Mouse (Mus musculus) E14TG2a.4 (cell line): Measurements from ENCODE around the gene Abca7.

Source experiments
- H3K27me3 ChIP-seq: 2 replicates; pipeline ENCODE4 v1.6.1; 2014; ENCODE audit warnings: low read length, control low read depth; ENCODE audit not compliant: insufficient read depth
- H3K36me3 ChIP-seq: 2 replicates; pipeline ENCODE4 v1.6.1; 2014; ENCODE audit warnings: low read length, control low read depth; ENCODE audit not compliant: insufficient read depth
- H3K4me1 ChIP-seq: replicated peaks from 2 replicates; pipeline ENCODE4 v1.6.1; 2014; ENCODE audit warnings: low read depth, low read length, control low read depth
- H3K4me3 ChIP-seq: replicated peaks from 2 replicates; pipeline ENCODE4 v1.5.1; 2014; ENCODE audit warnings: mild to moderate bottlenecking, low read length
- H3K9me3 ChIP-seq: 2 replicates; pipeline ENCODE4 v1.6.1; 2014; ENCODE audit warnings: low read length, control low read depth
- CTCF ChIP-seq: conservative IDR thresholded peaks from 2 replicates; pipeline ENCODE4 v1.5.1; 2014; ENCODE audit warnings: low read length
- NANOG ChIP-seq: IDR thresholded peaks from 2 replicates; pipeline ENCODE4 v1.6.1; 2014; ENCODE audit warnings: borderline replicate concordance, low read length, mixed read lengths
- POU5F1 ChIP-seq: IDR thresholded peaks from 2 replicates; pipeline ENCODE4 v1.6.1; 2014; ENCODE audit warnings: low read length, borderline replicate concordance

The Abca7 gene

DNA sequence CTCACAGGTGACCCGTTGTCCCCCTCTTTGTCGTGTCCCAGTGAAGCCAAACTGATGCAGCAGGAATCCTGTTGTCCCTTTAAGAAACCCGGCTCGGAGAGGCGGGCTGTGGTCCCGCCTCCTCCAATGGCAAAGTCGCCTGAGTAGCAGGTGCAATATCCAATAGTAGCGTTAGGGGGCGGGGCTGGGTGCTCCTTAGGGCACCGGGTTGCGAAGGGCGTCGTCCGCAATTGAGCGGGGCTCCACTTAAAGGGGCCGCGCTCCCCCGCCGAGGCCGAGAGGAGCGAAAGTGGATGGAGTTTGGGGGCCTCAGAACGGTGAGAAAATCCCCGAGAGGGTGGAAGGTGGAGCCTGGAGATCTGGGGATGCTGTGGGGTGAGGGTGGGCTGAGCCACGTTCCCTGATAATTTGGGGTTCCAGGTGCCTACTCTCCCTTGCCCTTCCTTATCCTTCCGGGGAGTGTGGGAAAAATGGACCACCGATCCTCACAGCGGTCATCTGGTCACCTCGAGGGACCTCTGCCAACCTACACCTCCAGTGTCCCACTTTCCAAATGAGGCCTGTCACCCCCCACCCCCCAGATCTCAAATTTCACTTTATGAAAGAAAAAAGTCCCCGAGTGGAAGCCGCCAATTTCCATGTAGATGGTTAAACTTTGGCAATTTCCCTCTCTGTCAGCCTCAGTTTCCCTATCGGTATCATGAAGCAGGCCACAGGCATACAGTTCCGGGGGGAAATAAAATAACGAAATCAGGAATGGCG is at the start of gene Abca7:
Gene Abca7, plus strand, starts transcription at position 223 of the 762 bp plus-strand sequence.
- H3K4me1 ChIP-seq = peaks cover 55% of the 10 kb centered on the region

DNA sequence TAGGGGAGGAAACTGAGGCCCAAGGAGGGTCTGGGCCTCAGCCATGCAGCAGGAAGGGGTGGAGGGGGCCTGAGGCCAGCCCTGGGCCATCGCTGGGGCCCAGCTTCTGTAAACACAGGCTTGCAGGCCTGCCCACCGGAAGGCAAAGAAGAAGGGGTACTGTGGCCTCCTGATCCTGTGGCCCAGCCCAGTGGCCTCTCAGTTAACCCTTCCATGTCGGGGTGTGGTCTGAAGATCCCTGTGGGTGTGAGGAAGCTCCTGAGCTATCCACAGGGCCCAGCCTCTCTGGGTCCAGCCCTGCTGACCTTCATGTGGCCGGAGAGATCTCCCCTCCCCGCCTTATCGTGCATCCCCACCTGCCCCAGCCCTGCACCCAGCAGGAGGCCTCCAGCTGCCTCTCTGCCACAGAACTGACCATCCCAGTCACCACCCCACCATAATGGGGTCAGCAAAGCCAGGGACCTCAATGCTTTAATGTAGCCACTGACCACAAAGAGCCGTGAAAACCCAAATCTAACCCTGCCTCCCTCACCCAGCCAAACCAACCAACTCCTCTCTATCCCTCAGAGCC is 49.5 kb upstream of the Abca7 start:
- Histone ChIP-seq H3K36me3 (peaks cover 17% of the 10 kb centered on the region), H3K4me1 (peaks cover 51% of the 10 kb centered on the region), H3K4me3 (no peak overlapping the region), H3K27me3 (no peaks in the 10 kb centered on the region), H3K9me3 (no peaks in the 10 kb centered on the region)
- no peak for TF ChIP-seq CTCF
- no peak for TF ChIP-seq NANOG

More for the DNA sequence above, at the start of gene Abca7:
- Histone ChIP-seq H3K27me3 (peaks cover 7% of the 10 kb centered on the region), H3K4me3 (peak within 1 kb of the TSS; percentile 83), H3K9me3 (peaks cover 5% of the 10 kb centered on the region), H3K36me3 (peaks cover 52% of the 10 kb centered on the region)
- TF ChIP-seq POU5F1 = no peak
- TF ChIP-seq NANOG = no peak

DNA sequence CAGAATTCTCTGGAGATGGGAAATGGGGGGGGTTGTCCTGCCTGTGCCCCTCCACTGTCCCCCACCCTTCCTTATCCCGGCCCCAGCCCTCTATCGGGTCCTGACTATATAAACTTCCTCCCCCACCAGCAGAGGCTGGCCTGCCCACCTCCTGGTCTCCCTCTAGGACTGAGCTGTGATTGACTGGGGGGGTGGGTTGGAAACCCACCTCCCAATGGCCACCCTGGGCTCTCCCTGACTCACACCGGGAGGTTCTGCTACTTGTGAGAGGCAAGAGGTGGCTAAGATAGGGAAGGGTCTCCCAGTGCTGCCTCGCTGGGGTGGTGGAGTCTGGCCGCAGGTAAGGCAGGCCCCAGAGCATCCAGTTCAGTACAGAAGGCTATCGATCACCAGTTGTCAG is 48.8 kb upstream of the Abca7 start:
- no peak overlapping the region for H3K4me3 ChIP-seq
- H3K9me3 ChIP-seq = no peaks in the 10 kb centered on the region
- H3K27me3 ChIP-seq = no peaks in the 10 kb centered on the region
- peaks cover 17% of the 10 kb centered on the region for H3K36me3 ChIP-seq
- no peak for TF ChIP-seq CTCF
- TF ChIP-seq NANOG = no peak
- no peak for TF ChIP-seq POU5F1
- H3K4me1 ChIP-seq = peaks cover 51% of the 10 kb centered on the region

DNA sequence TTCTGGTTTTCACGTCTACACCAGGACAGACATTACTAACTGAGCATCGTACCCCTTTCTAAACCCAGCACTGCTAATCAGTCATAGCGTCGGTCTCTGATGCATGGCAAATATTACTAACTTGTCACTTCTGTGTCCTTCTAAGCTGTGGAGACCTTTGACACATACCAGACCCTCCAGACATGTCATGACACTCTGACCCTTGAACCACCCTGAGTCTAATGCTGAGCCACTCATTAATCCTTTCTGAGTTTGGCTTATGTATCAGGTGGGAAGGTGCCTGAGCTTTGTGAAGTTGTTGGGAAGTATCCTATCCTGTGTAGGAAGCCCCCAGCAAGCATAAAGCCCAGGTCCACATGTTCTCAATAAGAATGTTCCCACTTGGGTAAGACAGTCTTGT is 46.4 kb upstream of the Abca7 start:
- H3K27me3 ChIP-seq = no peaks in the 10 kb centered on the region
- no peak overlapping the region for H3K4me3 ChIP-seq
- peaks cover 47% of the 10 kb centered on the region for H3K4me1 ChIP-seq
- no peaks in the 10 kb centered on the region for H3K9me3 ChIP-seq
- TF ChIP-seq CTCF (no peak), NANOG (no peak), POU5F1 (no peak)
- peaks cover 17% of the 10 kb centered on the region for H3K36me3 ChIP-seq

DNA sequence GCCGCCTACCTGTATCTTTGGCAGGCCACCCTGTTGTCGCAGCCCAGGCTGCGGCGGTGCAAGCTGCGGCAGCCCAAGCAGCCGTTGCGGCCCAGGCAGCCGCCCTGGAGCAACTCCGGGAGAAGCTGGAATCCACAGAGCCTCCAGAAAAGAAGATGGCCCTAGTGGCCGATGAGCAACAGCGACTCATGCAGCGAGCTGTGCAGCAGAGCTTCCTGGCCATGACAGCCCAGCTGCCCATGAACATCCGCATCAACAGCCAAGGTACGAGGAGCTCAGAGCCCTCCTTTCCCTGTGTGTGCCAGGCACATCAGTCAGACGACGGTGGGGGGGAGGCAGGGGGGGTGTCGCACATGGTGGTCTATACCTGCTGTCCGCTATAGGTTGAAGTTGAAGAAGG is 45.6 kb upstream of the Abca7 start:
- Histone ChIP-seq H3K4me3 (peak overlapping the region; percentile 45; the same call in 1 of the 2 replicates), H3K27me3 (no peaks in the 10 kb centered on the region), H3K4me1 (peaks cover 47% of the 10 kb centered on the region), H3K36me3 (peaks cover 17% of the 10 kb centered on the region), H3K9me3 (no peaks in the 10 kb centered on the region)
- TF ChIP-seq CTCF (no peak), POU5F1 (no peak), NANOG (no peak)

DNA sequence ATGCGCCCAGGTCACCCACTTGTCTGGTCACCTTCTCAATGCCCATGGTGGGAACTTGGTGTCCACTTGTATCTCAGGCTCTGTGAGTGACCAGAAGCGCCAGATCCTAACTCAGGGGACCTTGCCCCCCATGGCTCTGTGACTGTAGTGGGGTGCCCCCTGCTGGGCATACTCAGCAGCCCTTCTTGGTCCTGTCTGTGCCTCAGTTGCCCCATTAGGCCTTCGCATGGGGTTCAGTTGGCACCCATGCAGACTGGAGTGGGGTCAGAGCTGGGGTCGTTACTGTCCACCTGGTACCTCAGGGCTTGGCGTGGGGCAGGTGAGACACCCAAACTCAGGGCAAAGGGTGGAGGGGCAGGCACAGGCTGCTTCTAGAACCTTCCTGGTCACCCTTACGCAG is 42.3 kb upstream of the Abca7 start:
- peak; percentile 40 for TF ChIP-seq CTCF
- no peak for TF ChIP-seq POU5F1
- peaks cover 17% of the 10 kb centered on the region for H3K36me3 ChIP-seq
- H3K4me3 ChIP-seq = no peak overlapping the region
- H3K27me3 ChIP-seq = no peaks in the 10 kb centered on the region
- H3K4me1 ChIP-seq = peaks cover 50% of the 10 kb centered on the region
- no peaks in the 10 kb centered on the region for H3K9me3 ChIP-seq

DNA sequence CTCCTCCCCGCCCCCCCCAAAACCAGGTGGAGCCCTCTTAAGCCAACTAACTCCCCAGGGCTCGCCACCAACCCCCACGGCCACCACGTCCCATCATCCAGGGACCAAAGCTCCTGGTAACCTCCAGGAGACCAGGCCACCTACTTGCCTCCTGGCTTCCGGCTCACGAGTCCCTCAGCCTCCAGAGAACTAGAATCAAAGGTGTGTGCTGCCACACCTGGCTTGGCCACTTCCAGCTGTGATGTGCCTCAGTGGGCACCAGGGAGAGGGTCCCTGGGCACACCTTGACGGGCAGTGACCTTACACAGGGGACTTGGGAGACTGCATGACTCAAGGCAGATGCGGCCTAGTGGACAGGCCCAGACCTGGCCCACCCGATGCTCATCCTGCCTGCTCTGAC is 40.6 kb upstream of the Abca7 start:
- no peaks in the 10 kb centered on the region for H3K27me3 ChIP-seq
- TF ChIP-seq NANOG (no peak), CTCF (no peak), POU5F1 (no peak)
- H3K4me1 ChIP-seq = peaks cover 45% of the 10 kb centered on the region
- H3K4me3 ChIP-seq = 0 out of 2 replicates have a peak overlapping the region, but pooled peaks have one; percentile 7
- no peaks in the 10 kb centered on the region for H3K9me3 ChIP-seq
- H3K36me3 ChIP-seq = peaks cover 6% of the 10 kb centered on the region

DNA sequence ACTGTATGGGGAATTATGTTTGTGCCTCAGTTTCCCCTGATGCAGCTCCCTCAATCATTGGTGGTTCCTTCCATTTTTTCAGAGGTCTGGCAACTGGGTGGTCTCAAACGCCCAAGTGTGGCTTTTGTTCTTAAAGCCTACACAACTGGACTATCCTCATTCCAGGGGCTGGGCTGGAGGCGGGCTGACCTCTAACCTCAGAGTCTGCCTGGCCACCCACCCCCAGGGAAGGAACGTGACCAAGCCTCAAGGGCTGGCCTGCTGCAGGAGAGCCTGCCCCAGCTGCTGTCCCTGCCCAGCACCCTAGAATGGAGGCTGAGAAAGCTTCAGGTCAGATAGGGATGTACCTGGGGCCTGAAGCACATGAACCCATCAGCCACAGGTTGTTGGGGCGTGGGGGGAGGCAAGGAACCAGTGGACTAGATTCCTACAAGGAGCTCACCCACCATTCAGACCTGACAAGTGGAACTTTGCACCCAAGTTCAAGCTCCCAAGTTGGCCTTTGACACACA is 39.6 kb upstream of the Abca7 start:
- Histone ChIP-seq H3K4me3 (no peak overlapping the region), H3K4me1 (peaks cover 45% of the 10 kb centered on the region), H3K27me3 (no peaks in the 10 kb centered on the region), H3K36me3 (peaks cover 10% of the 10 kb centered on the region), H3K9me3 (no peaks in the 10 kb centered on the region)
- TF ChIP-seq NANOG (no peak), POU5F1 (no peak), CTCF (no peak)
